Mouse (Mus musculus) heart, postnatal 25 days (tissue): ENCODE data around the gene Rps6ka4. TPM values are rescaled to one million over a fixed set of nuclear protein-coding genes. Genes with fewer than 3 reads are reported as not detected.

Experiments used
- DNase-seq: peaks from one replicate; pipeline ENCODE4 v3.0.0; 2022; ENCODE audit warnings: low spot score
- intact Hi-C: fragments of 180-260 bp; cut with DNase I; formaldehyde crosslinking; loops from one replicate; pipeline ENCODE4 v1.15.1; 2025
- microRNA-seq: library from miRNA; unstranded; fragments of <30 nt; microRNA quantifications from one replicate; pipeline ENCODE4 v1.2.0, GENCODE M21; 2022
- total RNA-seq, 2 experiments: library from RNA; stranded (reverse); gene quantifications; 2 replicates each; pipeline ENCODE4 v1.2.3; 2021

Rps6ka4 gene
- total RNA-seq, 2 experiments from 2014 or later: 17.2 to 19.0 TPM

GRCm38 (mm10) chr19:6814366-6814765, 26.1 kb downstream of the Rps6ka4 start:
- intact Hi-C loops: no loop called here
- DNase-seq: no peak

Small RNA genes lying within 50 kb of the gene (microRNA-seq; reads per million reads assigned to microRNA genes)
- gene Mir5046: not detected

Other genes starting within 250 kb of the Rps6ka4 start
- gene Ccdc88b, start 17.6 kb upstream of the Rps6ka4 start, total RNA-seq: under 1 TPM; 0.55 to 0.73 TPM
- 10 to 100 TPM; 29.2 to 32.6 TPM for gene Trmt112, start 69.1 kb upstream of the Rps6ka4 start, total RNA-seq
- gene Prdx5, start 69.5 kb upstream of the Rps6ka4 start, total RNA-seq: 100 to 1,000 TPM; 722 to 748 TPM
- gene Esrra, start 81.2 kb upstream of the Rps6ka4 start, total RNA-seq: 100 to 1,000 TPM; 146 to 156 TPM
- not detected for gene Catsperz, start 84.7 kb upstream of the Rps6ka4 start, total RNA-seq
- under 1 TPM; 0.20 to 0.36 TPM for gene Kcnk4, start 93.9 kb upstream of the Rps6ka4 start, total RNA-seq
- gene Bad, start 101.2 kb upstream of the Rps6ka4 start, total RNA-seq: 10 to 100 TPM; 24.4 to 27.3 TPM
- 10 to 100 TPM; 35.0 to 38.8 TPM for gene Gpr137, start 101.8 kb upstream of the Rps6ka4 start, total RNA-seq
- gene Ppp1r14b, start 134.3 kb upstream of the Rps6ka4 start, total RNA-seq: 100 to 1,000 TPM in 1 of 2 experiments, 10 to 100 TPM in 1; 83.5 to 112 TPM
- gene Plcb3, start 135.8 kb upstream of the Rps6ka4 start, total RNA-seq: 10 to 100 TPM; 15.6 to 17.7 TPM
- 10 to 100 TPM; 16.5 to 22.2 TPM for gene Fkbp2, start 139.9 kb upstream of the Rps6ka4 start, total RNA-seq
- gene Vegfb, start 147.0 kb upstream of the Rps6ka4 start, total RNA-seq: 100 to 1,000 TPM; 410 to 431 TPM
- 10 to 100 TPM; 48.2 to 56.1 TPM for gene Dnajc4, start 151.9 kb upstream of the Rps6ka4 start, total RNA-seq
- gene Nudt22, start 155.5 kb upstream of the Rps6ka4 start, total RNA-seq: 10 to 100 TPM; 26.9 to 27.9 TPM
- gene Trpt1, start 155.5 kb upstream of the Rps6ka4 start, total RNA-seq: 10 to 100 TPM; 23.1 to 24.0 TPM
- 1 to 10 TPM; 4.4 to 4.7 TPM for gene Fermt3, start 178.8 kb upstream of the Rps6ka4 start, total RNA-seq
- gene Stip1, start 199.3 kb upstream of the Rps6ka4 start, total RNA-seq: 100 to 1,000 TPM; 110 to 129 TPM
- 100 to 1,000 TPM; 240 to 243 TPM for gene Macrod1, start 216.2 kb upstream of the Rps6ka4 start, total RNA-seq